Mouse (Mus musculus) ES-Bruce4 (cell line): ENCODE data around the gene Myo18b. TPM values are rescaled to one million over a fixed set of nuclear protein-coding genes. Genes with fewer than 3 reads are reported as not detected.

Experiments
- H3K27ac ChIP-seq: 2 replicates; pipeline ENCODE4 v1.5.1; 2012; ENCODE audit warnings: low read length, inconsistent platforms; ENCODE audit not compliant: insufficient read depth
- H3K27me3 ChIP-seq: 2 replicates; pipeline ENCODE4 v1.6.1; 2012; ENCODE audit warnings: mild to moderate bottlenecking, low read length, inconsistent platforms; ENCODE audit not compliant: control insufficient read depth, poor library complexity, insufficient read depth, severe bottlenecking
- H3K36me3 ChIP-seq: 2 replicates; pipeline ENCODE4 v1.6.1; 2012; ENCODE audit warnings: inconsistent platforms, mild to moderate bottlenecking, low read length, moderate library complexity; ENCODE audit not compliant: control insufficient read depth, poor library complexity, insufficient read depth, severe bottlenecking
- H3K4me1 ChIP-seq: one replicate; pipeline ENCODE4 v1.8.1; 2011; ENCODE audit warnings: low read length; ENCODE audit not compliant: control insufficient read depth, insufficient read depth
- H3K4me3 ChIP-seq: 2 replicates; pipeline ENCODE4 v1.5.1; 2011; ENCODE audit warnings: low read depth, mild to moderate bottlenecking, low read length
- H3K9ac ChIP-seq: 2 replicates; pipeline ENCODE4 v1.6.1; 2012; ENCODE audit warnings: low read depth, mild to moderate bottlenecking, inconsistent platforms; ENCODE audit not compliant: poor library complexity, severe bottlenecking
- H3K9me3 ChIP-seq: replicated peaks from 2 replicates; pipeline ENCODE4 v1.6.1; 2012; ENCODE audit warnings: mild to moderate bottlenecking, low read length, inconsistent platforms; ENCODE audit not compliant: control insufficient read depth, poor library complexity, insufficient read depth, severe bottlenecking
- CTCF ChIP-seq: IDR thresholded peaks from one replicate; pipeline ENCODE4 v1.8.1; 2011; ENCODE audit warnings: low read depth, low read length
- EP300 ChIP-seq: IDR thresholded peaks from 2 replicates; pipeline ENCODE4 v1.6.1; 2011; ENCODE audit warnings: low read depth, low read length; ENCODE audit not compliant: insufficient read depth
- POLR2A ChIP-seq: IDR thresholded peaks from one replicate; pipeline ENCODE4 v1.8.1; 2011; ENCODE audit warnings: low read length; ENCODE audit not compliant: insufficient read depth
- polyA plus RNA-seq: library from polyadenylated mRNA; stranded (reverse); fragments of >200 nt; gene quantifications from 2 replicates; pipeline ENCODE4 v1.2.4, GENCODE M21; 2011; ENCODE audit warnings: low read depth; ENCODE audit not compliant: missing spikeins, insufficient read depth, insufficient read length

The Myo18b gene
- polyA plus RNA-seq, 1 experiment, result 0.69 TPM

GRCm38 (mm10) chr5:112834896-112835295, 61.3 kb downstream of the Myo18b start:
- H3K36me3 ChIP-seq, result no peaks in the 10 kb centered on the region
- no peak overlapping the region for H3K27ac ChIP-seq
- H3K4me3 ChIP-seq, result no peak overlapping the region
- no peaks in the 10 kb centered on the region for H3K9me3 ChIP-seq
- H3K4me1 ChIP-seq, result no peaks in the 10 kb centered on the region
- no peak overlapping the region for H3K9ac ChIP-seq
- no peaks in the 10 kb centered on the region for H3K27me3 ChIP-seq
- TF ChIP-seq EP300 (no peak), POLR2A (no peak), CTCF (no peak)

GRCm38 (mm10) chr5:112833866-112834265, 62.3 kb downstream of the Myo18b start:
- no peaks in the 10 kb centered on the region for H3K4me1 ChIP-seq
- H3K27me3 ChIP-seq, result no peaks in the 10 kb centered on the region
- TF ChIP-seq EP300 (no peak), CTCF (no peak), POLR2A (no peak)
- H3K27ac ChIP-seq, result no peak overlapping the region
- no peaks in the 10 kb centered on the region for H3K9me3 ChIP-seq
- no peak overlapping the region for H3K4me3 ChIP-seq
- no peak overlapping the region for H3K9ac ChIP-seq
- H3K36me3 ChIP-seq, result no peaks in the 10 kb centered on the region

GRCm38 (mm10) chr5:112825091-112825794, 70.9 kb downstream of the Myo18b start:
- Histone ChIP-seq H3K4me3 (no peak overlapping the region), H3K27me3 (no peaks in the 10 kb centered on the region), H3K4me1 (peaks cover 1% of the 10 kb centered on the region), H3K27ac (no peak overlapping the region), H3K36me3 (no peaks in the 10 kb centered on the region), H3K9me3 (no peaks in the 10 kb centered on the region), H3K9ac (no peak overlapping the region)
- no peak for TF ChIP-seq CTCF
- TF ChIP-seq POLR2A, result no peak
- no peak for TF ChIP-seq EP300

GRCm38 (mm10) chr5:112824376-112824775, 71.8 kb downstream of the Myo18b start:
- Histone ChIP-seq H3K36me3 (no peaks in the 10 kb centered on the region), H3K9ac (no peak overlapping the region), H3K9me3 (no peaks in the 10 kb centered on the region), H3K27me3 (no peaks in the 10 kb centered on the region), H3K4me1 (peaks cover 1% of the 10 kb centered on the region), H3K27ac (no peak overlapping the region), H3K4me3 (no peak overlapping the region)
- TF ChIP-seq POLR2A (no peak), CTCF (no peak), EP300 (no peak)

GRCm38 (mm10) chr5:112822426-112822825, 73.7 kb downstream of the Myo18b start:
- Histone ChIP-seq H3K27ac (no peak overlapping the region), H3K9ac (no peak overlapping the region), H3K4me3 (no peak overlapping the region), H3K9me3 (no peaks in the 10 kb centered on the region), H3K36me3 (no peaks in the 10 kb centered on the region), H3K4me1 (peaks cover 1% of the 10 kb centered on the region), H3K27me3 (no peaks in the 10 kb centered on the region)
- TF ChIP-seq CTCF, result no peak
- TF ChIP-seq EP300, result no peak
- no peak for TF ChIP-seq POLR2A

GRCm38 (mm10) chr5:112815051-112815450, 81.1 kb downstream of the Myo18b start:
- Histone ChIP-seq H3K4me1 (no peaks in the 10 kb centered on the region), H3K4me3 (no peak overlapping the region), H3K36me3 (no peaks in the 10 kb centered on the region), H3K27me3 (no peaks in the 10 kb centered on the region), H3K9me3 (no peaks in the 10 kb centered on the region), H3K9ac (no peak overlapping the region), H3K27ac (no peak overlapping the region)
- no peak for TF ChIP-seq CTCF
- no peak for TF ChIP-seq EP300
- TF ChIP-seq POLR2A, result no peak
